Mouse (Mus musculus) G1E-ER4 (cell line): ENCODE data around the gene Fbxo42. TPM values are rescaled to one million over a fixed set of nuclear protein-coding genes. Genes with fewer than 3 reads are reported as not detected.

Source experiments
- GATA1 ChIP-seq: IDR thresholded peaks from one replicate; pipeline ENCODE4 v1.8.0; 2012; ENCODE audit warnings: low read length, inconsistent platforms
- polyA plus RNA-seq: library from polyadenylated mRNA; stranded (reverse); fragments of >175 nt; gene quantifications from 2 replicates; pipeline ENCODE4 v1.2.3, GENCODE M21; 2012

Fbxo42 gene
- 14.9 and 15.3 TPM in 2 replicates for polyA plus RNA-seq

DNA sequence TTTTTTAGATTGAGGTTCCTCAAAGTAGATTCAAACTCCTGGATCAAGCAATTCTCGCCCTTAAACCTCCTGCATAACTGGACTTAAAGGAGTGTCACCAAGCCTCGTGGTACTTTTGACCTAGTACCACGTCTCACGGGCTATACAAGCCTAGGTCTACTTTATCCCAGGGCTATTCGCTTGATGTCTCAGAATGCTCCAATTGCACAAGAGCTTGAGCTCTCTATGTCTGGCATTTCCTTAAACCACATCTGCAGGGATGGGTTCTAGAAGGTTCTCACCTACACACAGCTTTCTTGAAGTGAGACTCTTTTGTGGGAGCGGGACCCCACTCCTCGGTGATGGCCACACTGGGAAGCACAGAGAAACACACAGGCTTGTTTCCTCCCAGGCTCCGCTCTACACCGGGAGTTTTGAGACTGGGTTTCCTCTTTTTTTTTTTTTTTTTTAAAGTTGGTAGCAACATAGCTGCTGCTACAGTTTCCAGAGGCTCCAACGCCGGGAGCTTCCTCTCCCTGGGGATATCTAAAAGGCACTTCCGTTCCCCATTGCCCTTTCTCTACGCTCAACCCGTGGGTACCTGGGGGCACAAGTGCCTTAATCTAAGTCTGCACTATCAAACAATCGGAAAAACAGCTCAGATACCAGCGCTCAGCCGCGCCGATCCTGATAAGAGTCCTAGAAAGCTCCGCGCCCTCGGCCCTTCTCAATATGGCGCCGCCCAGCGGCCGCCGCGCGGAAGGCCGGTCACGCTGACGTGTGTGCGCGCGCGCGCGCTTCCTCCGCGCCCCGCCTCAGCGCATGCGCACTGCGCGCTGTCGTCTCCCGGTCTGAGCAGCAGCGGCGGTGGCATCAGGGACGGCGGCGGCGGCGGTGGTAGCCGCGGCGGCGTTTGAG, at the start of gene Fbxo42:
TSS of gene Fbxo42 (plus strand) at position 802 of the 897 bp plus-strand sequence.
- peak; percentile 32 for TF ChIP-seq GATA1

DNA sequence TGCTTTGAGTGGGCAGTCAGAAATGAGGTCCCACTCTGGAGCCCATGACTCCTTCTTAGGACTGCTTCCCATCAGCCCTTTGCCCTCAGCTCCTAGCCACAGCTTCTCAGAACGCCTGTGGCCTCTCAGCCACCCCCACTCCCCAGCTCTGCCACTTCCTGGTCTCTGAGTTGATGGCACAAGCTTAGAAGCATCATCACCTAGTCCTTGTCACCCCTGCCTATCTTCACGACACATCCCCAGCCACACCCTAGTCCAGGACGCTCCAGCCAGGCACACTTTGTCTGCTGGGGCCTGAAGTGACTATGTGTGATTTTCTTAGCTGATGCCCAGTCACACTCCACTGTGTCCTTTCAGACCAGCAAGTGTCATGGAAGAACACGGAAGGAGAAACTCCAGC, 48.8 kb upstream of the Fbxo42 start:
- no peak for TF ChIP-seq GATA1

DNA sequence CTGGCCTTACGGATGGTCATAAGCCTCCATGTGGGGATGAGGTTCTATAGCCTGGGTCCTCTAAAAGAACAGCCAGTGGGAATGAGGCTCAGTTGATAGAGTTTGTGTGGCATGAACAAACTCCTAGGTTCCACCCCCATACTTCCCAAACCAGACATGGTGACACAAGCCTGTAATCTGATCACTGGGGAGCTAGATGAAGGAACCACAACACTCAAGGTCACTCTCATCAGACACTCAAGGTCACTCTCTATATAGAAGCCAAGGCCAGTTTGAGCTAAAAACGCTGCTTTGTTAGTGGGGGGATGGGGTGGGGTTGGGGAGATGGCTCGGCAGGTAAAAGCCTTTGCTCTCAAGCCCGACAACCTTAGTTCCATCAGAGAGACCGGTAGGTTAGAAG, 47.8 kb upstream of the Fbxo42 start:
- no peak for TF ChIP-seq GATA1

DNA sequence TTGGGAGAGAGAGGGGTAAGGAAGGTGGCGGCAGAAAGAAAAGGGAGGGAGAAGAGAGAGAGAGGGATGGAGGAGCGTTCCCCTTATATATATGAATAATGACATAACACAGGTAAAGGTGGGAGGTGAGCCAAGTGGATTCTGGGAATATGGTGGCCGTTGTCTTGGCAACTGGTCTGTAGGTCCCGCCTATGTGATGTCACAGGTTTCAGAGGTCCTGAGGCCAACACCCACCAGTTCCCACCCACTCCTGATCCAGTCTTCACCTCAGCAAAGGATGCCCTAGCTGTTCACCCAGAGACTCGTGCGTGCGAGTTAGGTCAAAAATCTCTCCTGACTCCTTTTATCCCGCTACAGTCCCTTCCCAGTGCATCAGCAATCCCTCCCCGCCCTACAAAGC, 46.4 kb upstream of the Fbxo42 start:
- TF ChIP-seq GATA1: no peak

DNA sequence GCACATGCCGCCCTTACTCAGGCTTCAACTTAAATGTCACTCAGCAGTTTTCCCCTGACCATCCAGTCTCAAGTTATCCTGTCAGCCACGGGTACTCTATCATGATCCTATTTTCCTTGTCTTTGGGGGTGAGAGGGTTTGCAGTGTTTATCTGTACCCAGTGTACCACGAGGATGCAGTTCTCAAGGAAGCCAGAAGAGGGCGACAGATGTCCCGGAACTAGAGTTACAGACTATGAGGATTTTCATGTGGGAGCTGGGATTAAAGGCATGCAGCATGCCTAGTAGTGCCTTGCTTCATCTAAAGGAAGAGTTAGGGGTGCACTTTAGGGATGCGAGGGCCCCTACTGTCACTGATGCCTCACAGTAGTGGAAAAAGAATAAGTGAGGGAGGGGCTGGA, 45.9 kb upstream of the Fbxo42 start:
- no peak for TF ChIP-seq GATA1

DNA sequence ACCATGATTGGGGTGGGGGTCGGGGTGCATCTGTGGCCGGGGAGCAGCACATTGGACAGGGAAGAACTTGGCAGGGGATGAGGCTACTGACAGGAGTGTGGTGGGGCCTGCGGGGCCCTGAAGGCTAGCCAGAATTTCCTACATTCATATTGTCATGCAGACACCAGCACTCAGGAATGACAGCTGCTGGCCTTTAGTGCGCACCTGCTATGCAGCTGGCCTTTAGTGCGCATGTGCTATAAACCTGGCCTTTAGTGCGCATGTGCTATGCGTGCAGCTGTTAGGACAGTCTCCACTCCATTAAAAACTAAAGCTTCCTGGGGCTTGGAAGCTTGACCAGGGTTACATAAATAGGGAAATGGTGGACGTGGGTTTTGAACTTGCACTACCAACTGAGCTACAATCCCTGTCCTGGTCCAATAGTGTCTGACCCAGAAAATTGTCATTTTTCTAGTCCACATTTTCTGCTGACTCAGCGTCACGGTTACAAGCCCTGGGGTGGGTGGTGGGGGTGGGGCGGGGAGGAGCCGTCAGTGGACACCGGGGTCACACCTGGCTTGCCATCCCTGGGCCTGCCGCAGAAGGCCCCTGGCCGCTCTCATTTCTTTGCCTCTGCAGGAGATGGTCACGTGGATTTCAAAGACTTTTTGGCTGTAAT, 41.1 kb upstream of the Fbxo42 start:
- TF ChIP-seq GATA1: no peak

DNA sequence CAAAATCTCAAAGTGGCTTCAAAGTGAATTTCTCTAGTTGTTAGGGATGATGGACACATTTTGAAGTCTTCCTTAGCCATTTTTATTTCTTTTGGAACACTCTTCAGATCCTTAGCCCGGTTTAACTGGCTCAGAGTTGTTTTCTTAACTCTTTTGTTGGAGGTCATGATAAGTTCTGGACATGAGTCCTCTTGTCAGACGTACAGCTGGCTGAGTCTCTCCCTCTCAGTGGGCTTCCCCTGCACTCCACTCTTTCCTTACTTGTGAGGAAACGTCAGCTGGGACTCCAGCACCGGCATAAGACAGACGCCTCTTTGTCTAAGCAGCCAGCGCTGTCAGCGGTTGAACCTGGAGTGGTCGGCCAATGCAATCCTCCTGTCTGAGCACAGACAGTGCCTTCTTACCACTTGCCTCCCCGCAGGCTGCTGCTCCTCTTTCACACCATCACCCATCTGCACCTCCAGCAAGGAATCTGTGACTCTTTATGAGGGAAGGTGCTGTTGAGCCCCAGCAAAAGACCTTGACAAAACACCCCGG, 39.4 kb upstream of the Fbxo42 start:
- TF ChIP-seq GATA1: no peak

DNA sequence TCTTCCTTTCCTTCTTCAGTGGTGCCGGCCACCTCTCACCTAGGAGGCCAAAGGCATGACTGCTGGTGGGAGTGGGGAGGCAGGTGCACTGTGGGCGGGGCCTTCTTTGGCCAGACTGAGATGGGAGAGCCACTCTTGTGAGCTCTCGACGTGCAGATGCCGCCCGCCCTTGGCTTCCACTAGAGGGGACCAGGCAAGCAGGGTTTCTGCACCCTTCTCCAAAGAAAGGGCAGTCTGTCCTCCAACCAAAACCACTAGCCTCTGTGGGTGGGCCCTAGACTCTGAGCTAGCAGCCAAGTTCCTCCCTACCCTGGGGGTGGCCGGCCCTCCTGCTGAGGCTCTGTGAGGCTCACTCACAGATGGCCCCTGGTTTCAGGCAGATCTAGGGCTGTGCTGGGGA, 33.9 kb upstream of the Fbxo42 start:
- no peak for TF ChIP-seq GATA1

DNA sequence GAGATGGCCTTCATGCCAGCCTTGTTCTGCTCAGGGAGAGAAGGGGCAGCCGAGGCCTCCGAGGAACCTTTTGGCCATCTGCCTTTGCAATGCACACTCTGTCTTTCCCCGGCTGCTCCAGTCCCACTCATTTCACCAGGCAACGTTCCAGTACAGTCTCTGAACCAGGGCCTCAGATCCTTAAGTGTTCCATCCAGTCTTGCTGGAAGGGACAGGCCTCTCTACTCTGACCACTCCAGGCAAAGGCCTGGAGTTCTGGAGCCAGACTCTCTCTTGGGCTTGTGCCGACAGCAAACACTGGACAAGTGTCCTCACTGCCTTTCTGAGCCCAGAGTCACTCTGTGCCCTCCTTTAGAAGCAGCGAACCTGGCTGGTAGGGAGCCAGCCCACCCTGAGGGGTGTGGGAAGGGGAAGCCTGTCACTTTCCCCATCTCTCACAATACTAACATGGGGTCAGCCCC, 33.2 kb upstream of the Fbxo42 start:
- TF ChIP-seq GATA1: no peak

DNA sequence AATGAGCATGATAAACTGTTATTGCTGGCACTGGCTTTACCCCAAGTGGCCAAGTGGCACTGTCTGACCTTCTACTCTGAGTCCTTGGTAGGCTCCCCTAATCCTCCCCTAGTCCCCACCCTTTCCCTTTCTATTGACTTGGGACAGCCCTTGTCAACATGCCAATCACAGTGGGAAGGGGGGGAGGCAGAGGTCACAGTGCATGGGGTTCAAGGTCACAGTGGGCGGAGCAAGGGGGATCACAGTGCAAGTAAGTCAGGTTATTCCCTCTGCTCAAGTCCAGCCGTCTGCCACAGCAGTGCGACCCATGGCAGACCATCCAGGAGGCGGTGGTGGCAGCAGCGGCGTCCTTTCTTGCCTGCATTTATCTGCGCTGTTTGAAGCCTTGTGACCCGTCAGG, 32.3 kb upstream of the Fbxo42 start:
- TF ChIP-seq GATA1: no peak

DNA sequence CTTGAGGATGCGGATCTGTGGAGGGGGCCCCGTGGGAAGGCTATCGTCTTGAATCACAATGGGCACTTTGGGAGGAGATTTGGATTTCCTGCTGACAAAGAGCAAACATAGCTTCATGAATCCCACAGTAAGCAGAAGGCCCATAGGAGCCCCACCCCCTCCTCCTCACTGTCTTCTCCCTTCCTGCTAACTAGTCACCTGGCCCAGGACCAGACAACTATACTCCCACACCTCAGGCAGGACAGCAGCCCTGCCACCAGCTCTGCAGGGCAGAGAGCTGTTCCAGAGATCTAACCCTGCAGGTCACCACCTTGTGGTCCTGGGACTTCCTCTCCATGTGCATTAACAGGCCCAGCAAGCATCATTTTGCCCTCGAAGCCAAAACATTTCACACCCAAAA, 29.0 kb upstream of the Fbxo42 start:
- no peak for TF ChIP-seq GATA1

DNA sequence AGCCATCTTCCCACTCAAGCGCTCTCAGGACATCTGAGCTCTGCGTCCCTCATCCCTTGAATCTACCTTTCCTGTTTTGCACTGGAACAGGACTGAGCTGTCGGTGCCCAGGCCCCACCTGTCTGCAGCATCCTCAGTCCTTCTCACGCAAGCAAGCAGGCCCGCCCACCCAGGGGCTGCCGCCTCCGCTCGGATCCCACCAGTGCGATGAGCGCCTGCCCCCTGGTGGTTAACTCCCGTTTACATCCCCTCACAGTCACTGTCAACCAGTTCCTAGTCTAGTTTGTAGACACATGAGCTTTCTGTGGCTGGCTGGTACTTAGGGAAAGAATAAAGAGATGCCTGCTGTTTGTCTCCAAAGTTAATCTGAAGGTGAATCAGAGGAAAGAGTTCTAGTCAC, 27.0 kb upstream of the Fbxo42 start:
- TF ChIP-seq GATA1: no peak

DNA sequence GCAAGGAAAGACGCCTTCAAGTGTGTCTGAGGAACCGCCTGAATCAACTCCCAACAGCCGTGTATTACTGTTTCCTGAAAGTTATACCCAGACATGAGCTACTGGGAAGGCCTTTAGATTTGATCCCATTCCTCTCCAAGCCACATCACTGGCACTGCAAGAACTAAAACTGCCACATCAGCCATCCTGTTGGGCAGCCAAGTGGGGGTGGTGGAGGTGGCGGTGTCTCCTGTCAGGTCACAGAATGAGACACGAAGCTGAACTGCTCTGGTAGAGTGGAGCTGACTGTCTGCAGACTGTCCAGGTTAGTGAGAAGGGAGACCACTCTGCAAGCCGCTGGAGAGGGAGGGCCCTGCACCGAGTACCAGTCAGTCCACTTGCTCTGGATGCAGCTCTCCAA, 25.1 kb upstream of the Fbxo42 start:
- no peak for TF ChIP-seq GATA1

DNA sequence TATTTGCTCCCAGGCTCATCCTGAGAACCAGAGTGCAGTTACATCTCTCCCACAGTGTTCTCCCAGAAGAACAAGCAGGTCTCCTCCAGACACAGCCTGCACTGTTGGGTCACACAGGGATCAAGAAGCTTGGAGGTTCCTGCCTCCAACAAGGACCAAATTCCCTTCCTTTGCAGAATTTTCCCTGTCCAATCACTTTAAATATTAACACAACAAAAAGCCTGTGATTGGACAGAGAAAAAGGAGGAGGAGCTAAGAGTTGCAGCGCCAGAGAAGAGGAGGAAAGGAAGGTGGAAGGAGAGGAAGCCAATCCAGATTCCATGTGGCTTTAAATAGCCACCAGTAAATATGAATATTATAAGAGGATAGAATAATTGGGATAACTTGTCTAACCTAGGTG, 24.6 kb upstream of the Fbxo42 start:
- TF ChIP-seq GATA1: no peak

DNA sequence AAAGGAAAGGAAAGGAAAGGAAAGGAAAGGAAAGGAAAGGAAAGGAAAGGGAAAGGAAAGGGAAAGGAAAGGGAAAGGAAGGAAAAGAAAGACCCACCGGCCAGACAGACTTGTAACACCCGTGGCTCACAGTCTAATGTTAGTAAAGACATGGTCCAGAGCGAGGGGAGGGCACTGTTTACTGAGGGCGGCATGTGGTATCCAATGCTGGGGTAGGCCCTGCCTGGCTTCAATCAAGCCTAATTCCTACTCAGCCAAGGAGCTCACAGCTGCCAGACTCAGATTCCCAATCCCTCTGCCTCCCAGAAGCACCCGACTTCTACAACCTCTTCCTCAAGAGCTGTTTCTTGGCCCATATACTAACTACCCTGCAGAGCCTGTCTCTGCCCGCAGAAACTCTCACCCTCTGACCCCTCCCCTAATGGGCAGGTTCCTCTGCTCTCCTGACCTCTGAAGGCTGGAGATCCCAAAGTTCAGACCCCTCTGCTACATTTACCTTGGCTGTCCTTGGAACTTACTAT, 18.5 kb upstream of the Fbxo42 start:
- no peak for TF ChIP-seq GATA1

DNA sequence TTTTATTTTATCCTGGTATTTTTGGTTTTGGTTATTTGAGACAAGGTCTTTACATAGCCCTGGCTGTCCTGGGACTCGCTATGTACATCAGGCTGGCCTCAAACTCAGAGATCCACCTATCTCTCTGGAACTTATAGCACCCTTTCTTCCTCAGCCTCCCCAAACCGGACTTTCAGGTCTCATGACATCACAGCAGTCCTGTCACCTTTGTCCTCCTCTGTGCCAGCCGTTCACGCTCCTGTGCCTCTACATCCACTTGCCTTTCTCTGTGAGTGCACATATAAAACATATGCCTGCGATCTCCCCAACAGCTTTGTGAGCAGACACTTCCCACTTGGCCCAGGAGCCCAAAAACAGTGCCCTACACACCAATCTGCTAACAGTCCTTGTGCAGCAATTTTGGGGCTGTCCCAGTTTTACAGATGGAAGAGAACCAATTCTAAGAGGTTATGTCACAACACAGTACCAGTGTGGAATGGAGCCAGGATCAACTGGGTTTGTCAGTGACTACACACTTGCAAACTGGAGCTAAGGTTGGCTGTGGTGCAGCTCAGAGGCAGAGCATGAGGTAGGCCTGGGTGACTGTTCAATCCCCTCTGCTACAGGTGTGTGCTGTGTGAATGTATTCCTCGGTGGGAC, 16.9 kb upstream of the Fbxo42 start:
- no peak for TF ChIP-seq GATA1

DNA sequence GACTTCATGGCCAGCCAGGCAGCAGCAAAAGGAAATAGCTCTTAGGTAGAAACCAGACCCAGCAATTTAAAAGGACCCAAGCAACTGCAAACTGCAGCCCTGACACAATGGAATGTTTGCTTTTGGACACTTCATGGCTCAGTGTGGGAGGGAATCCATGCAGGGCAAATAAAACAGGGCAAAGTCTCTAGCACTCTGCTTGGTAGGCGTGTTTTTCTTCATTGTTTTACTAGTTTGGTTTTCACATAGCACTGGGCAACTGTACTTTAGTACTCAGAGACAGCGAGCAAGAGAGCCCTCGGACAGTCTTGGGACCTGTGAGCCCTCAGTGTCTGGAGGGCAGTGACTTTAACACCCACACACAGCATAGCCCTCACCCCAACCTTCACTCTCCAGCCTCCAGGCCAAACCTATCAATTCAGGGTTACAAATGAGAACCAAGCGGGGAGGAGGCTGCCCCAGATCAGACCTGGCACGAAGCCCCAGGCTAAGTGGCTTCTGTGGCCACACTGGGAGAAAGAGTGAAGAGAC, 16.1 kb upstream of the Fbxo42 start:
- TF ChIP-seq GATA1: no peak
